Mouse (Mus musculus): ENCODE data around the gene Dpf1.

DNA sequence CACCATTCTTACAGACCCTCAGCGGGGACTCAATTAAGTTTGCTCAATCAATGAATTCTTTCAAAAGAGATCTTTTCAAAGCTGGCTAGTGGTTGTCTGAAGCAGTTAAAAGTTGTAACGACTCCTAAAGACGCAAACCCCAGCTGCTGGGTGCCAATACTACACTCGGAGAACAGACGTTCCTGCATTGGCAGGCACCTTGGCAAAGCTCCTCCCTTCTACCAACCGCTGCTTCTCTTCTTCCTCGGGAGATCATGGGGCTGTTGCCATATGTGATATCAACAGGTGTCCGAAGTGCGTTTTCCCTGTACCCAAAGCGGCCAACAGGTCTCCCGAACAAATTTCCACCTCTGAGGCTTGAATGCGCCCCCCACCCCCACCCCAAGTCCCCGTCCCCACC is 22.9 kb upstream of the Dpf1 start:
- TF ChIP-seq CTCF (IDR thresholded peaks at IDR 0.05 in 2 of 3, conservative IDR thresholded peaks at IDR 0.05 in 1 of 3; ENCODE audit: control insufficient read depth in 1 of 3, insufficient read depth in 1 of 3, low read depth in 2 of 3, low read length in 3 of 3, poor library complexity in 1 of 3, severe bottlenecking in 1 of 3) (no peak), POLR2A (IDR thresholded peaks at IDR 0.05; ENCODE audit: control insufficient read depth in 1 of 2, insufficient read depth in 1 of 2, low read depth in 1 of 2, low read length in 2 of 2, poor library complexity in 1 of 2) (no peak), ELF1 (IDR thresholded peaks at IDR 0.05; ENCODE audit: low read depth, low read length) (no peak; the same call in 1 of the 2 replicates), NELFE (IDR thresholded peaks at IDR 0.05; ENCODE audit: low read depth, low read length) (0 out of 2 replicates have a peak, but pooled peaks have one; percentile 21), EP300 (IDR thresholded peaks at IDR 0.05; ENCODE audit: low read depth in 1 of 2, low read length in 2 of 2) (no peak), ZKSCAN1 (IDR thresholded peaks at IDR 0.05; ENCODE audit: low read depth, low read length) (no peak), POLR2AphosphoS2 (IDR thresholded peaks at IDR 0.05; ENCODE audit: low read length) (0 out of 2 replicates have a peak, but pooled peaks have one; percentile 13), TAL1 (IDR thresholded peaks at IDR 0.05; ENCODE audit: low read length) (no peak), GATA1 (IDR thresholded peaks at IDR 0.05; ENCODE audit: low read depth, low read length) (no peak), MYC (IDR thresholded peaks at IDR 0.05; ENCODE audit: low read depth, low read length) (no peak), HCFC1 (IDR thresholded peaks at IDR 0.05; ENCODE audit: low read depth, low read length) (no peak), MAX (IDR thresholded peaks at IDR 0.05; ENCODE audit: low read length) (no peak)
